Mouse (Mus musculus): ENCODE measurements around the gene Wipi2.

DNA sequence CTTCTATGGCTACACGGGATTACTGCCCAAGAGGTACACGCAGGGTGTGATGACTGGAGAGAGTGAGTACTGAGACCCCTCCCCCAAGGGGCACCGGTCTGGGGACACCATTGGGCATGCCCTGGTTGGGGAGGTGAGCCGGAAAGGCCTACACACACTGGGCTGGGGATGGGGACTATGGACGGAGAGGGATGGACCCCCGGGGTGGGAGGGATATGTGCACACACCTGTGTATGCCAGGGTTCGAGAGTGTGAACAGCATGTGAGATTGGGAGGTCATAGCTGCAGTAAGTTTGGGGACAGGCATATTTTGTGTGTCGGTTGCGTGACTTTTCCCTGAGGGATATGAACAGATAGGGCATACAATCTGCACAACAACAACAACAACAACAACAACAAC lies 87.6 kb downstream of the Wipi2 start:
- TF ChIP-seq CTCF (IDR thresholded peaks at IDR 0.05; ENCODE audit: low read depth): no peak
- TF ChIP-seq EP300 (optimal IDR thresholded peaks at IDR 0.05): no peak

Data from stomach, postnatal 0 days (tissue).